Mouse (Mus musculus): Measurements from ENCODE around the gene 2310034C09Rik. TPM values are rescaled to one million over a fixed set of nuclear protein-coding genes. Genes with fewer than 3 reads are reported as not detected.

Gene 2310034C09Rik
- polyA plus RNA-seq, 1 experiment, result not detected

DNA sequence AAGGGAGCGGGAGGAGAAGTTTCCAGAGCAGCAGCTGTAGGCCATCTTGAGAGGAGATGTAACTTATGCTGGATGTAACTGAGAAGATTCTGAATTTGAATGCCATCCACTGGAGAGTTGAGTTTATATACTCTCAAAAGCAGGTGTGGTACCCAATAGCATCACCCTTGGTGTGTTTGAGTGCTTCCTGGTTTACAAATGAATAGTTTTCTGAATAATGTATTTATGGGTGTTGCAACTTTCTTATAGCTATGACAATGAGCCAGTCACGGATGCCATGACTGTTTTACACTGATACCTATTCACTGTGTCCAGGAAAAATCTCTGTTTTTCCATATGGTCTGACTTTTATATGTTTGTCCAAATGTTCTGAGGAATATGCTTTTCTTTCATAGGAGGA, 15.5 kb downstream of the 2310034C09Rik start, which contains the start of gene 2310057N15Rik:
Gene 2310057N15Rik, minus strand, starts transcription at position 101 of the 400 bp plus-strand sequence.
- Histone ChIP-seq H3K4me1 (ENCODE audit: control insufficient read depth, insufficient read depth, low read length) (no peaks in the 10 kb centered on the region), H3K27ac (ENCODE audit: insufficient read depth, low read depth, low read length) (no peak within 1 kb of the TSS), H3K4me3 (ENCODE audit: insufficient read depth, low read length) (no peak within 1 kb of the TSS)
- TF ChIP-seq CTCF (IDR thresholded peaks at IDR 0.05; ENCODE audit: low read depth, low read length) (no peak), POLR2A (IDR thresholded peaks at IDR 0.05; ENCODE audit: borderline replicate concordance, low read depth, low read length) (no peak)

DNA sequence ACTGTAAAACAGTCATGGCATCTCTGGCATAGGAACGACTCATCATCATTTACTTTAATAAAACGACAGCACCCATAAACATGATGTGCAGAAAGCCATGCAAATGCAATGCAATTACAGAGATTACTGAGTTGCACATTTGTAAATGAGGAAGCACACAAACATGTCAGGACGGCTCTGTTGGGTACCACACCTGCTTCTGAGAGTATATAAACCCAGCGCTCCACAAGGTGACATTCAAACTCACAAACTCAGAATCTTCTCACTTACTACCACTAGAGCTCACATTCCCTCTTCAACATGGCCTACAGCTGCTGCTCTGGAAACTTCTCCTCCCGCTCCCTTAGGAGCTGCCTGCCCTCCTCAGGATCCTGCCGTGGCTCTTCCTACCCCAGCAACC, 18.9 kb downstream of the 2310034C09Rik start, which contains the start of gene Gm5965:
Gene Gm5965, plus strand, starts transcription at position 301 of the 400 bp plus-strand sequence.
- Histone ChIP-seq H3K27ac (ENCODE audit: insufficient read depth, low read depth, low read length) (no peak within 1 kb of the TSS), H3K4me3 (ENCODE audit: insufficient read depth, low read length) (no peak within 1 kb of the TSS), H3K4me1 (ENCODE audit: control insufficient read depth, insufficient read depth, low read length) (no peaks in the 10 kb centered on the region)
- no peak for TF ChIP-seq POLR2A (IDR thresholded peaks at IDR 0.05; ENCODE audit: borderline replicate concordance, low read depth, low read length)
- no peak for TF ChIP-seq CTCF (IDR thresholded peaks at IDR 0.05; ENCODE audit: low read depth, low read length)

DNA sequence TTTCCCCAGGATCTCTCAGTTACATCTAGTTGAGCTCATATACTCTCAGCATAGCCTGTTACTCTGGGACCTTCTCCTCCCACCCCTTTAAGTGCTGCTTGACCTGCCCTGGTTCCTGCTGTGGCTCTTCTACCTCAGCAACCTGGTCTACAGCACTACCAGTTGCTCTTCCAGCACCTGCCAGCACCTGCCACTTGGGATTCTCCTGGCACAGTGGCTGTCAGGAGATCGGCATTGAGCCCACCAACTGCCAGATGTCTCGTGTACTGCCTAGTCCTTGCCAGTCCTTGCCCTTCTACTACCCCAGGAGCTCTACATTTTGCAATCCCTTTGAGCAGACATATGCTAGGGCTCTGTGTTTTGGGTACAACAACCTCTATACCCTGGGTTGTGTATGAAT, 28.1 kb downstream of the 2310034C09Rik start:
- Histone ChIP-seq H3K4me3 (ENCODE audit: insufficient read depth, low read length) (no peak overlapping the region), H3K27ac (ENCODE audit: insufficient read depth, low read depth, low read length) (no peak overlapping the region), H3K4me1 (ENCODE audit: control insufficient read depth, insufficient read depth, low read length) (no peaks in the 10 kb centered on the region)
- TF ChIP-seq CTCF (IDR thresholded peaks at IDR 0.05; ENCODE audit: low read depth, low read length) (no peak), POLR2A (IDR thresholded peaks at IDR 0.05; ENCODE audit: borderline replicate concordance, low read depth, low read length) (no peak)

Other genes starting within 250 kb of the 2310034C09Rik start
- gene Cldn8, start 195.7 kb upstream of the 2310034C09Rik start, polyA plus RNA-seq (2012; ENCODE audit: insufficient read depth, insufficient read length, missing spikeins), result not detected in 2 replicates
- gene Krtap24-1, start 146.6 kb upstream of the 2310034C09Rik start, polyA plus RNA-seq (2012; ENCODE audit: insufficient read depth, insufficient read length, missing spikeins), result not detected in 2 replicates
- gene 2310079G19Rik, start 131.2 kb upstream of the 2310034C09Rik start, polyA plus RNA-seq (2012; ENCODE audit: insufficient read depth, insufficient read length, missing spikeins), result not detected in 2 replicates
- not detected in 2 replicates for gene Krtap26-1, start 111.1 kb upstream of the 2310034C09Rik start, polyA plus RNA-seq (2012; ENCODE audit: insufficient read depth, insufficient read length, missing spikeins)
- gene Krtap27-1, start 87.2 kb upstream of the 2310034C09Rik start, polyA plus RNA-seq (2012; ENCODE audit: insufficient read depth, insufficient read length, missing spikeins), result not detected in 2 replicates
- not detected in 2 replicates for gene 2310061N02Rik, start 50.9 kb upstream of the 2310034C09Rik start, polyA plus RNA-seq (2012; ENCODE audit: insufficient read depth, insufficient read length, missing spikeins)
- gene Krtap13-1, start 30.0 kb upstream of the 2310034C09Rik start, polyA plus RNA-seq (2012; ENCODE audit: insufficient read depth, insufficient read length, missing spikeins), result not detected in 2 replicates
- gene Krtap13, start 7.2 kb upstream of the 2310034C09Rik start, polyA plus RNA-seq (2012; ENCODE audit: insufficient read depth, insufficient read length, missing spikeins), result not detected in 2 replicates
- not detected in 2 replicates for gene 2310057N15Rik, start 15.4 kb downstream of the 2310034C09Rik start, polyA plus RNA-seq (2012; ENCODE audit: insufficient read depth, insufficient read length, missing spikeins)
- not detected in 2 replicates for gene Gm5965, start 19.0 kb downstream of the 2310034C09Rik start, polyA plus RNA-seq (2012; ENCODE audit: insufficient read depth, insufficient read length, missing spikeins)
- not detected in 2 replicates for gene Gm20741, start 53.4 kb downstream of the 2310034C09Rik start, polyA plus RNA-seq (2012; ENCODE audit: insufficient read depth, insufficient read length, missing spikeins)
- gene Krtap15, start 61.4 kb downstream of the 2310034C09Rik start, polyA plus RNA-seq (2012; ENCODE audit: insufficient read depth, insufficient read length, missing spikeins), result not detected in 2 replicates
- not detected in 2 replicates for gene Krtap14, start 67.3 kb downstream of the 2310034C09Rik start, polyA plus RNA-seq (2012; ENCODE audit: insufficient read depth, insufficient read length, missing spikeins)
- not detected in 2 replicates for gene Krtap19-1, start 110.6 kb downstream of the 2310034C09Rik start, polyA plus RNA-seq (2012; ENCODE audit: insufficient read depth, insufficient read length, missing spikeins)
- gene Krtap19-2, start 115.4 kb downstream of the 2310034C09Rik start, polyA plus RNA-seq (2012; ENCODE audit: insufficient read depth, insufficient read length, missing spikeins), result not detected in 2 replicates
- gene Krtap19-3, start 119.2 kb downstream of the 2310034C09Rik start, polyA plus RNA-seq (2012; ENCODE audit: insufficient read depth, insufficient read length, missing spikeins), result not detected in 2 replicates
- gene Krtap19-4, start 126.2 kb downstream of the 2310034C09Rik start, polyA plus RNA-seq (2012; ENCODE audit: insufficient read depth, insufficient read length, missing spikeins), result not detected in 2 replicates
- not detected in 2 replicates for gene Krtap19-5, start 137.6 kb downstream of the 2310034C09Rik start, polyA plus RNA-seq (2012; ENCODE audit: insufficient read depth, insufficient read length, missing spikeins)
- not detected in 2 replicates for gene Krtap19-9b, start 173.4 kb downstream of the 2310034C09Rik start, polyA plus RNA-seq (2012; ENCODE audit: insufficient read depth, insufficient read length, missing spikeins)
- gene Krtap16-3, start 204.0 kb downstream of the 2310034C09Rik start, polyA plus RNA-seq (2012; ENCODE audit: insufficient read depth, insufficient read length, missing spikeins), result not detected in 2 replicates

Data from bone marrow macrophage, adult 2 months (primary cell).